Mouse (Mus musculus) bone marrow, adult 2 months (tissue): ENCODE measurements around the gene Cbfa2t2.

Experiments
- CTCF ChIP-seq: fragments of 200-500 bp; IDR thresholded peaks from 2 replicates; pipeline ENCODE4 v1.5.1; 2011; ENCODE audit warnings: low read length, control low read depth; ENCODE audit not compliant: control insufficient read depth, insufficient read depth
- POLR2A ChIP-seq: fragments of 200-500 bp; IDR thresholded peaks from 2 replicates; pipeline ENCODE4 v1.6.1; 2011; ENCODE audit warnings: low read depth, mild to moderate bottlenecking, control low read depth, low read length, borderline replicate concordance; ENCODE audit not compliant: control insufficient read depth

- TF ChIP-seq CTCF, result no peak
- no peak for TF ChIP-seq POLR2A
Observed at GRCm38 (mm10) chr2:154525285-154525684, 89.0 kb downstream of the Cbfa2t2 start.
